Mouse (Mus musculus): ENCODE data around the gene Cd34.

GRCm38 (mm10) chr1:194971980-194972379, 33.4 kb downstream of the Cd34 start:
- TF ChIP-seq CTCF (IDR thresholded peaks at IDR 0.05; ENCODE audit: control insufficient read depth, insufficient read depth, insufficient replicate concordance, low read depth, low read length) (no peak), POLR2A (IDR thresholded peaks at IDR 0.05; ENCODE audit: control insufficient read depth, low read depth, low read length) (no peak)

All from testis, adult 2 months (tissue).